ENCODE assay signal across 8 mouse cellular contexts in genomic region chr9:21760155-21761088, GRCm38 (mm10). TPM values are rescaled to one million over a fixed set of nuclear protein-coding genes. Genes with fewer than 3 reads are reported as not detected.
DNase-seq lines count a peak whose midpoint lies in the region; ATAC-seq and TF ChIP-seq lines count a peak whose summit lies in the region.

TSS of gene Spc24 (minus strand) at chr9:21760303.

- no peaks in the 10 kb centered on the region for H3K27me3 ChIP-seq in heart, embryonic 12.5 days (replicated peaks)
- no peaks in the 10 kb centered on the region for H3K27me3 ChIP-seq in kidney, postnatal 0 days (ENCODE audit: insufficient read depth, low read length)
- no peaks in the 10 kb centered on the region for H3K27me3 ChIP-seq in liver, embryonic 11.5 days (replicated peaks; ENCODE audit: control insufficient read depth, insufficient read depth, low read length)
- no peaks in the 10 kb centered on the region for H3K27me3 ChIP-seq in stomach, embryonic 14.5 days (ENCODE audit: control insufficient read depth, insufficient read depth, low read length)

- peak within 1 kb of the TSS; percentile 49 for H3K27ac ChIP-seq in heart, embryonic 12.5 days (ENCODE audit: poor library complexity, severe bottlenecking)
- H3K27ac ChIP-seq in kidney, postnatal 0 days: no peak within 1 kb of the TSS
- peak within 1 kb of the TSS; percentile 72 for H3K27ac ChIP-seq in liver, embryonic 11.5 days (ENCODE audit: low read depth, low read length)
- peak within 1 kb of the TSS; percentile 7; the same call in 1 of the 2 replicates for H3K27ac ChIP-seq in stomach, embryonic 14.5 days (ENCODE audit: low read length)

- no peaks in the 10 kb centered on the region for H3K9me3 ChIP-seq in heart, embryonic 12.5 days (replicated peaks)
- no peaks in the 10 kb centered on the region for H3K9me3 ChIP-seq in kidney, postnatal 0 days (replicated peaks; ENCODE audit: low read length)
- no peaks in the 10 kb centered on the region for H3K9me3 ChIP-seq in liver, embryonic 11.5 days (ENCODE audit: control insufficient read depth, low read length)
- no peaks in the 10 kb centered on the region for H3K9me3 ChIP-seq in stomach, embryonic 14.5 days (ENCODE audit: control insufficient read depth, low read depth, low read length)

- H3K4me2 ChIP-seq in heart, embryonic 12.5 days: peak within 1 kb of the TSS; percentile 77
- peak within 1 kb of the TSS; percentile 96 for H3K4me2 ChIP-seq in kidney, postnatal 0 days (ENCODE audit: low read length)
- H3K4me2 ChIP-seq in liver, embryonic 11.5 days: peak within 1 kb of the TSS; percentile 76
- peak within 1 kb of the TSS; percentile 78 for H3K4me2 ChIP-seq in stomach, embryonic 14.5 days (replicated peaks; ENCODE audit: low read depth, low read length)

- peaks cover 22% of the 10 kb centered on the region for H3K36me3 ChIP-seq in heart, embryonic 12.5 days
- H3K36me3 ChIP-seq in kidney, postnatal 0 days (ENCODE audit: insufficient read depth, low read length): no peaks in the 10 kb centered on the region
- peaks cover 15% of the 10 kb centered on the region for H3K36me3 ChIP-seq in liver, embryonic 11.5 days (ENCODE audit: control insufficient read depth, insufficient read depth, low read length)
- H3K36me3 ChIP-seq in stomach, embryonic 14.5 days (ENCODE audit: control insufficient read depth, insufficient read depth, low read length): peaks cover 8% of the 10 kb centered on the region; the same call in 1 of the 2 replicates

- H3K4me3 ChIP-seq in heart, embryonic 12.5 days: peak within 1 kb of the TSS; percentile 89
- peak within 1 kb of the TSS; percentile 86 for H3K4me3 ChIP-seq in kidney, postnatal 0 days (replicated peaks; ENCODE audit: low read depth, low read length)
- peak within 1 kb of the TSS; percentile 89 for H3K4me3 ChIP-seq in liver, embryonic 11.5 days (ENCODE audit: low read depth, low read length)
- H3K4me3 ChIP-seq in stomach, embryonic 14.5 days (ENCODE audit: low read depth, low read length): peak within 1 kb of the TSS; percentile 83

- whole genome bisulfite sequencing in heart, embryonic 12.5 days: under 1% methylated on average over 54 of the region's 54 CpGs
- under 1% methylated on average over 50 of the region's 54 CpGs for WGBS in kidney, postnatal 0 days
- WGBS in liver, embryonic 11.5 days: under 1% methylated on average over 50 of the region's 54 CpGs
- under 1% methylated on average over 48 of the region's 54 CpGs for WGBS in stomach, embryonic 14.5 days

- ATAC-seq in erythroid progenitor cell, adult 5-6 weeks (replicated peaks; ENCODE audit: low FRiP score, poor library complexity, severe bottlenecking): peak; percentile 93
- peak; percentile 91 for ATAC-seq in heart, embryonic 12.5 days (ENCODE audit: insufficient number of reproducible peaks, low FRiP score)
- ATAC-seq in kidney, postnatal 0 days (replicated peaks; ENCODE audit: low FRiP score, low read depth): peak; percentile 95
- peak; percentile 94 for ATAC-seq in liver, embryonic 11.5 days (replicated peaks; ENCODE audit: low FRiP score)
- peak; percentile 96 for ATAC-seq in stomach, embryonic 14.5 days (ENCODE audit: insufficient number of reproducible peaks, insufficient read depth, low FRiP score, low read depth)

- DNase-seq in CD4-positive helper T cell, adult 2 months (ENCODE audit: low read depth, low spot score): peak; percentile 98
- peak; percentile 97 for DNase-seq in brain, embryonic 18.5 days (ENCODE audit: low read depth, low spot score)
- peak; percentile 98 for DNase-seq in kidney, postnatal 0 days (ENCODE audit: low spot score)
- DNase-seq in liver, embryonic 11.5 days (ENCODE audit: low spot score): peak; percentile 89
- peak; percentile 98 for DNase-seq in naive thymus-derived CD4-positive, alpha-beta T cell, adult 2 months (ENCODE audit: low read depth)

- peak within 1 kb of the TSS; percentile 78 for H3K9ac ChIP-seq in heart, embryonic 12.5 days
- H3K9ac ChIP-seq in kidney, postnatal 0 days (ENCODE audit: low read depth, low read length): peak within 1 kb of the TSS; percentile 81
- peak within 1 kb of the TSS; percentile 91 for H3K9ac ChIP-seq in liver, embryonic 11.5 days (ENCODE audit: low read depth, low read length)
- peak within 1 kb of the TSS; percentile 88 for H3K9ac ChIP-seq in stomach, embryonic 14.5 days (replicated peaks; ENCODE audit: low read depth, low read length)

- TF ChIP-seq CTCF in kidney, postnatal 0 days (IDR thresholded peaks at IDR 0.05; ENCODE audit: low read depth): peak; percentile 79

- peaks cover 37% of the 10 kb centered on the region for H3K4me1 ChIP-seq in heart, embryonic 12.5 days (replicated peaks)
- H3K4me1 ChIP-seq in kidney, postnatal 0 days (replicated peaks; ENCODE audit: insufficient read depth, low read length): no peaks in the 10 kb centered on the region
- H3K4me1 ChIP-seq in liver, embryonic 11.5 days (replicated peaks; ENCODE audit: control insufficient read depth, insufficient read depth, low read length): peaks cover 21% of the 10 kb centered on the region
- 0 out of 2 replicates have a peak, but pooled peaks cover 6% of the 10 kb centered on the region for H3K4me1 ChIP-seq in stomach, embryonic 14.5 days (ENCODE audit: control insufficient read depth, insufficient read depth, low read length)

RNA-seq across cellular contexts. Expression of gene Spc24, which starts in this region (rescaled TPM):
- 40.7 and 50.7 TPM in 2 replicates for total RNA-seq in erythroid progenitor cell, adult 5-6 weeks (2015; ENCODE audit: low replicate concordance)
- total RNA-seq in erythroid progenitor cell, adult 5-6 weeks (2017; ENCODE audit: low replicate concordance): 68.7 and 98.2 TPM in 2 replicates
- 84.5 and 86.8 TPM in 2 replicates for polyA plus RNA-seq in heart, embryonic 12.5 days (2016; fragmentation: Nextera tagmentation; extraction: Ambion mirVana)
- polyA plus RNA-seq in kidney, postnatal 0 days (2015; fragmentation: Nextera tagmentation; extraction: Ambion mirVana): 55.1 and 61.1 TPM in 2 replicates
- polyA plus RNA-seq in liver, embryonic 11.5 days (2014; fragmentation: Nextera tagmentation; extraction: Ambion mirVana): 151 and 170 TPM in 2 replicates
- polyA plus RNA-seq in stomach, embryonic 14.5 days (2014; fragmentation: Nextera tagmentation; extraction: Ambion mirVana): 111 and 120 TPM in 2 replicates
